Mouse (Mus musculus) stomach, embryonic 15.5 days (tissue): ENCODE results near the gene Cog4. TPM values are rescaled to one million over a fixed set of nuclear protein-coding genes. Genes with fewer than 3 reads are reported as not detected.

ENCODE experiments used
- ATAC-seq: fragments of 200-750 bp; cut with Nextera tagmentation; 2 replicates; pipeline ENCODE4 v1.8.0; 2017; ENCODE audit warnings: low read depth, moderate number of reproducible peaks, moderate TSS enrichment; ENCODE audit not compliant: insufficient read depth, low FRiP score
- H3K27ac ChIP-seq: fragments of 300-500 bp; sonication (generic); 2 replicates; pipeline ENCODE4 v1.5.1; 2015; ENCODE audit warnings: mild to moderate bottlenecking, inconsistent platforms
- H3K27me3 ChIP-seq: fragments of 300-500 bp; sonication (generic); replicated peaks from 2 replicates; pipeline ENCODE4 v1.6.1; 2015; ENCODE audit warnings: inconsistent platforms
- H3K36me3 ChIP-seq: fragments of 300-500 bp; sonication (generic); 2 replicates; pipeline ENCODE4 v1.6.1; 2015; ENCODE audit warnings: inconsistent platforms
- H3K4me1 ChIP-seq: fragments of 300-500 bp; sonication (generic); 2 replicates; pipeline ENCODE4 v1.6.1; 2015; ENCODE audit warnings: inconsistent platforms
- H3K4me2 ChIP-seq: fragments of 300-500 bp; sonication (generic); 2 replicates; pipeline ENCODE4 v1.6.1; 2015; ENCODE audit warnings: mild to moderate bottlenecking, inconsistent platforms
- H3K4me3 ChIP-seq: fragments of 300-500 bp; sonication (generic); replicated peaks from 2 replicates; pipeline ENCODE4 v1.5.1; 2015; ENCODE audit warnings: inconsistent platforms
- H3K9ac ChIP-seq: fragments of 300-500 bp; sonication (generic); 2 replicates; pipeline ENCODE4 v1.6.1; 2015; ENCODE audit warnings: inconsistent platforms
- H3K9me3 ChIP-seq: fragments of 300-500 bp; sonication (generic); 2 replicates; pipeline ENCODE4 v1.6.1; 2016; ENCODE audit warnings: inconsistent platforms
- WGBS: fragments of 180-500 bp; shearing (Covaris S2); methylation state at CpG from one replicate; pipeline ENCODE4 v1.1.7; 2015; 5-methylcytosine and 5-hydroxymethylcytosine counted together
- polyA plus RNA-seq: library from polyadenylated mRNA; unstranded; fragments of >200 nt; fragmentation: Nextera tagmentation; extraction: Ambion mirVana; gene quantifications from 2 replicates; pipeline ENCODE4 v1.2.1, GENCODE M21; 2015

Cog4 gene
- polyA plus RNA-seq, 1 experiment from 2014 or later = 65.0 TPM

GRCm38 (mm10) chr8:110870501-110870900 lies 24.1 kb downstream of the Cog4 start:
- WGBS = 94% methylated on average over 2 of the region's 2 CpGs
- Histone ChIP-seq H3K4me1 (no peaks in the 10 kb centered on the region), H3K27ac (no peak overlapping the region), H3K4me2 (no peak overlapping the region), H3K27me3 (no peaks in the 10 kb centered on the region), H3K9me3 (no peaks in the 10 kb centered on the region), H3K4me3 (no peak overlapping the region), H3K9ac (no peak overlapping the region), H3K36me3 (peaks cover 55% of the 10 kb centered on the region)
- ATAC-seq = no peak

- H3K4me3 ChIP-seq = no peak overlapping the region
- no peak overlapping the region for H3K27ac ChIP-seq
- H3K9me3 ChIP-seq = no peaks in the 10 kb centered on the region
- no peak overlapping the region for H3K9ac ChIP-seq
- peaks cover 51% of the 10 kb centered on the region for H3K36me3 ChIP-seq
- 87% methylated on average over 4 of the region's 4 CpGs for WGBS
- no peak for ATAC-seq
- H3K4me1 ChIP-seq = no peaks in the 10 kb centered on the region
- H3K27me3 ChIP-seq = no peaks in the 10 kb centered on the region
- no peak overlapping the region for H3K4me2 ChIP-seq
Observed at GRCm38 (mm10) chr8:110877862-110878261, 31.5 kb downstream of the Cog4 start.

GRCm38 (mm10) chr8:110881741-110882310 lies 35.4 kb downstream of the Cog4 start:
- Histone ChIP-seq H3K36me3 (peaks cover 54% of the 10 kb centered on the region), H3K27ac (no peak overlapping the region), H3K27me3 (no peaks in the 10 kb centered on the region), H3K4me2 (no peak overlapping the region), H3K9me3 (no peaks in the 10 kb centered on the region), H3K4me1 (no peaks in the 10 kb centered on the region), H3K9ac (no peak overlapping the region), H3K4me3 (no peak overlapping the region)
- no peak for ATAC-seq
- WGBS = 95% methylated on average over 10 of the region's 10 CpGs

- Histone ChIP-seq H3K9me3 (no peaks in the 10 kb centered on the region), H3K27ac (no peak overlapping the region), H3K4me1 (no peaks in the 10 kb centered on the region), H3K9ac (no peak overlapping the region), H3K27me3 (no peaks in the 10 kb centered on the region), H3K36me3 (peaks cover 56% of the 10 kb centered on the region), H3K4me2 (no peak overlapping the region), H3K4me3 (no peak overlapping the region)
- ATAC-seq = no peak
- 97% methylated on average over 18 of the region's 18 CpGs for WGBS
Observed at GRCm38 (mm10) chr8:110883824-110884223, 37.4 kb downstream of the Cog4 start.

GRCm38 (mm10) chr8:110886634-110887033 lies 40.2 kb downstream of the Cog4 start:
- Histone ChIP-seq H3K4me1 (no peaks in the 10 kb centered on the region), H3K4me2 (no peak overlapping the region), H3K27ac (no peak overlapping the region), H3K27me3 (no peaks in the 10 kb centered on the region), H3K4me3 (no peak overlapping the region), H3K36me3 (peaks cover 35% of the 10 kb centered on the region), H3K9ac (no peak overlapping the region), H3K9me3 (no peaks in the 10 kb centered on the region)
- ATAC-seq = no peak
- WGBS = 82% methylated on average over 3 of the region's 3 CpGs

- 91% methylated on average over 10 of the region's 10 CpGs for WGBS
- no peak for ATAC-seq
Observed at GRCm38 (mm10) chr8:110887551-110887950, 41.2 kb downstream of the Cog4 start.

GRCm38 (mm10) chr8:110888441-110888840 lies 42.0 kb downstream of the Cog4 start:
- no peak for ATAC-seq
- peaks cover 20% of the 10 kb centered on the region for H3K36me3 ChIP-seq

More at GRCm38 (mm10) chr8:110887551-110887950, 41.2 kb downstream of the Cog4 start:
- Histone ChIP-seq H3K9me3 (no peaks in the 10 kb centered on the region), H3K4me3 (no peak overlapping the region), H3K4me2 (no peak overlapping the region), H3K36me3 (peaks cover 29% of the 10 kb centered on the region), H3K4me1 (no peaks in the 10 kb centered on the region), H3K27me3 (no peaks in the 10 kb centered on the region), H3K27ac (no peak overlapping the region), H3K9ac (no peak overlapping the region)

GRCm38 (mm10) chr8:110888860-110889259 lies 42.5 kb downstream of the Cog4 start:
- WGBS = 86% methylated on average over 16 of the region's 16 CpGs
- Histone ChIP-seq H3K9ac (no peak overlapping the region), H3K36me3 (peaks cover 18% of the 10 kb centered on the region), H3K27ac (no peak overlapping the region), H3K27me3 (no peaks in the 10 kb centered on the region), H3K4me3 (no peak overlapping the region), H3K9me3 (no peaks in the 10 kb centered on the region), H3K4me1 (no peaks in the 10 kb centered on the region), H3K4me2 (no peak overlapping the region)
- ATAC-seq = no peak

More at GRCm38 (mm10) chr8:110888441-110888840, 42.0 kb downstream of the Cog4 start:
- H3K4me1 ChIP-seq = no peaks in the 10 kb centered on the region
- 90% methylated on average over 8 of the region's 8 CpGs for WGBS
- H3K4me2 ChIP-seq = no peak overlapping the region
- no peaks in the 10 kb centered on the region for H3K9me3 ChIP-seq
- no peak overlapping the region for H3K9ac ChIP-seq
- H3K27ac ChIP-seq = no peak overlapping the region
- H3K4me3 ChIP-seq = no peak overlapping the region
- H3K27me3 ChIP-seq = no peaks in the 10 kb centered on the region

GRCm38 (mm10) chr8:110889904-110890470 lies 43.6 kb downstream of the Cog4 start:
- Histone ChIP-seq H3K9me3 (no peaks in the 10 kb centered on the region), H3K27me3 (no peaks in the 10 kb centered on the region), H3K4me1 (no peaks in the 10 kb centered on the region), H3K27ac (no peak overlapping the region), H3K9ac (no peak overlapping the region), H3K4me2 (no peak overlapping the region), H3K4me3 (no peak overlapping the region), H3K36me3 (peaks cover 8% of the 10 kb centered on the region)
- WGBS = 69% methylated on average over 12 of the region's 12 CpGs
- no peak for ATAC-seq

GRCm38 (mm10) chr8:110892040-110892439 lies 45.6 kb downstream of the Cog4 start:
- 93% methylated on average over 7 of the region's 7 CpGs for WGBS
- no peak for ATAC-seq
- H3K27me3 ChIP-seq = no peaks in the 10 kb centered on the region
- no peaks in the 10 kb centered on the region for H3K9me3 ChIP-seq
- no peak overlapping the region for H3K9ac ChIP-seq
- peaks cover 4% of the 10 kb centered on the region; the same call in 1 of the 2 replicates for H3K36me3 ChIP-seq
- H3K4me2 ChIP-seq = no peak overlapping the region
- no peak overlapping the region for H3K4me3 ChIP-seq
- no peak overlapping the region for H3K27ac ChIP-seq
- no peaks in the 10 kb centered on the region for H3K4me1 ChIP-seq

- Histone ChIP-seq H3K4me2 (no peak overlapping the region), H3K9ac (no peak overlapping the region), H3K4me1 (no peaks in the 10 kb centered on the region), H3K36me3 (peaks cover 4% of the 10 kb centered on the region; the same call in 1 of the 2 replicates), H3K4me3 (no peak overlapping the region), H3K27ac (no peak overlapping the region), H3K27me3 (no peaks in the 10 kb centered on the region), H3K9me3 (no peaks in the 10 kb centered on the region)
- ATAC-seq = no peak
- WGBS = 95% methylated on average over 2 of the region's 2 CpGs
Observed at GRCm38 (mm10) chr8:110892913-110893312, 46.5 kb downstream of the Cog4 start.

- H3K4me3 ChIP-seq = no peak overlapping the region
- H3K36me3 ChIP-seq = no peaks in the 10 kb centered on the region
- 74% methylated on average over 10 of the region's 10 CpGs for WGBS
- H3K27ac ChIP-seq = no peak overlapping the region
- no peak overlapping the region for H3K4me2 ChIP-seq
- no peaks in the 10 kb centered on the region for H3K4me1 ChIP-seq
- no peak for ATAC-seq
- H3K9ac ChIP-seq = no peak overlapping the region
- no peaks in the 10 kb centered on the region for H3K27me3 ChIP-seq
- H3K9me3 ChIP-seq = no peaks in the 10 kb centered on the region
Observed at GRCm38 (mm10) chr8:110894851-110895250, 48.5 kb downstream of the Cog4 start.
